Mouse (Mus musculus) heart, postnatal 0 days (tissue): ENCODE measurements around the gene Cdca4.

Source experiments
- CTCF ChIP-seq: IDR thresholded peaks from 2 replicates; pipeline ENCODE4 v1.5.1; 2016; ENCODE audit warnings: antibody characterized with exemption, control low read depth, low read depth
- EP300 ChIP-seq: IDR thresholded peaks from 2 replicates; pipeline ENCODE4 v1.6.1; 2016; ENCODE audit warnings: antibody characterized with exemption, low read depth

- TF ChIP-seq CTCF (peak; percentile 96), EP300 (no peak)
Measured at GRCm38 (mm10) chr12:112875225-112876013, 46.2 kb upstream of the Cdca4 start.
